Mouse (Mus musculus): ENCODE results near the gene 2610001J05Rik. TPM values are rescaled to one million over a fixed set of nuclear protein-coding genes. Genes with fewer than 3 reads are reported as not detected.

The 2610001J05Rik gene
- total RNA-seq, 1 experiment from 2014 or later = 29.2 TPM

DNA sequence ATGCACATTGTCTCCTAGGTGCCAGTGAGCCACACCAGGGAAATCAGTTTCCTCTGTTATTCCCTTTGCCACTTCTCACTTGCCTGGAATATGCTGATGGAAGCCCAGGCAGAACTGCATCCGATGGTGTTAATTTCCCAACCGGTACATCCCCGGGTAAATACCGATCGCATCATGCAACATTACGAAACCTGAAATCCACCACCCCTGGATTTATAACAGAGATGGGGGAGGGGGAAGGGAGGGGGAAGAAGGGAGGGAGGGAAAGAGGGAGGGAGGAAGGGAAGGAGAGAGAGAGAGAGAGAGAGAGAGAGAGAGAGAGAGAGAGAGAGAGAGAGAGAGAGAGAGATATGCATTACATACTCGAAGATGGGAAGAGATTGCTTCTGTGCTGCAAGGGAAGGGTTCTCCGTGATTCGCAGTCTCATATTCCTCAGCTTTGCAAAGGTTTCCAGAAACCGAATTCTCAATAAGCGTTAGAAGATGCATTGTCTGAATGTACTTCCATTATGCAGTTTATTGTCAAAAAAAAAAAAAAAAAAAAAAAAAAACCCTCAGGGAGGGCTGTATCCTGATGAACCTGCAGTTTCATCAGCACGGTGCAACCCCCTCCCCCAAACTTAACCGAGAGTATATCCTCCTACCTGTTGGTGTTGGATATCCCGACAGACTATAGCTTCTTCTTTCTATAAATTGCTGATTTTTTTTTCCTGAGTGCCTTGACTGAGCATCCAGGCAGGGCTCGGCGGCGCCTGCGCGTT, 33.2 kb downstream of the 2610001J05Rik start:
- ATAC-seq (ENCODE audit: extremely low read depth, insufficient number of reproducible peaks, low FRiP score, poor library complexity, severe bottlenecking) = no peak

DNA sequence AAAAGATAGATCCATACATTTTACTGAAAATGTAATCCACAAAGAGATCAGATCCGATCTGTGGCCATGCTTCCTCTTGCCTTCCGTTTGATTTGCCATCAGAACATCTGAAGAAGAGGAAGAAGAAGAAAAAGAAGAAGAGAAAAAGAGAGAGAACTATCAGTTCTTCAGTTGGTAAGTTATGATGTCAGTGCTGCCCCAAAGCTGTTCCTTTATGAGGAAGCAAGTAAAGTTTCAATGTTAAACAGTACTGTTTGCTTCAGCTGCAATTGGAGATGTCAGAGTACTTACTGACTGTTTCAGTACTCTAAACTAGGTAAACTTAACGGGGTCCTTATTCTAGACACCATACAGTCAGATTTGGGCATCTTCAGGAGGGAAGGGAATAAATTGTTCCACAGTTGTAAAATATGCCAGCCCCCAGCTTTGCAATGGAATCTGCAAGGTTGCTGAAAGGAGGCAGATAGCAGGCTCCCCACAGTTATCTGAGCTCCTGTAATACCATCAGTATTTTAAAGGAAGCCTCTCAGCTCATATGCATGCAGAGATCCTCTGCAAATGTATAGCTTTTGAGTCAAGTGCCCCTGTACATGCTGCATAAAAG, 34.2 kb downstream of the 2610001J05Rik start:
- ATAC-seq (ENCODE audit: extremely low read depth, insufficient number of reproducible peaks, low FRiP score, poor library complexity, severe bottlenecking) = no peak

DNA sequence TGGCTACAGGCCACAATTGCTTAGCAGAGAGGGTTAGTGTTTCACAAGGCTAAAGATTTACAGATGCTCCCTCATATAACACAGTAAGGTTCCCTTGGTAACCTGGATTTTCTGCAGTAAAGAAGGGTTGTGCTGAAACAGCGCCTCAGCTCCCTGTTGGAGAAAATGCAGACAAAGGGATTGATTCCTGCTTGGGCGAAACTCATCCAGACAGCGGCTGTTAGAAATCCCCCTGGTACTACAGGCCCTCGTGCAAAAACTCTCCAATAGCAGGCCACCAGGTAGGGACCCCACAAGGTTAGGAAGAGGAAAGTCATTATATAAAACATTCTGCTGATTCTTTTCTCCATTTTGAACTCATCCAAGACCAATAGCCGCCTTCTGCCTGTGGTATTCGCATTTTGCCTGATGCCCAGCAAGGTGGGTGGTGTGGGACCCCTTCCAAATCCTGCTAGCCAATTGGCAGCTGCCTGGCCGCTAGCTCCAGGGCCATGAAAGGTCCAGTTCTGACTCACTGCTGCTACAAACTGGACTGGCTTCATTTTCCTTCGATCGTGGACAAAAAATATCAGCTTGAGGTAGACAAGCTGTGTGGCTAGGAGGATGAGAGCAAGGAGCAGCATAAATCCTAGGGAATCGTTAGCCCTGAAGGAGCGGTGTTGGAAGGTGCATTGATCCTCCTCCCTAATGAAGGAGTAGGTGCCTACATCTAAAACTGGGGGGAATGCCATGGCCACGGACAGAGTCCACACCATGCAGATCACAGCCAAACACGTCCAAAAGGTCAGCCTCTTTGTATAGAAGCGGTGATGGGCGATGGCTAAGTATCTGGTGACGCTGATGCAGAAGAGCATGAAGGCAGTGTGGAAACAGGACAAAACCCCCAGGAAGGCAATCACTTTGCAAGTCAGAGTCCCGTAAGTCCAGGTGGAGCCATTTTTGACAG, 35.3 kb downstream of the 2610001J05Rik start:
- ATAC-seq (ENCODE audit: extremely low read depth, insufficient number of reproducible peaks, low FRiP score, poor library complexity, severe bottlenecking) = no peak

- ATAC-seq (ENCODE audit: extremely low read depth, insufficient number of reproducible peaks, low FRiP score, poor library complexity, severe bottlenecking) = no peak
These were observed 38.5 kb downstream of the 2610001J05Rik start for GRCm38 (mm10) chr6:13832770-13833169.

DNA sequence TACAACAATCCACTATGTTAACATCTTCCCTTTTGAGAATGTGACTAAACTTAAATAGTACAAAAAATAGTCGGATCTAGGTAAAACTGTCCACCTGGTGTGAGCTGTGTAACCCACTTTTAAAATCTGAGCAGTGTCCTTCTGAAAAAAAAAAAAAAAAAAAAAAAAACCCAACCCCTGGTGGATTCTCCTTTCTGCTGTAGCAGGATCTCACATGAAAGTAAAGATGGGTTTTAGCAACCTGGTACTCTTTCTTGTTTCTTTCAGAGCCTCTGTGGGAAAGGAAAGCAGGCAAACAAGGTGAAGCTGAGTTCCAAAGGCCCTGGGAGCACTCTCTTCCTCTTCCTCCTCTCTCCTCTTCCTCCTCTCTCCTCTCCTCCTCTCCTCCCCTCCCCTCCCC, 42.4 kb downstream of the 2610001J05Rik start:
- no peak for ATAC-seq (ENCODE audit: extremely low read depth, insufficient number of reproducible peaks, low FRiP score, poor library complexity, severe bottlenecking)

Other genes with a start within 250 kb of the 2610001J05Rik start
- gene Bmt2, start 193.6 kb downstream of the 2610001J05Rik start, total RNA-seq (2017) = 38.1 and 42.7 TPM in 2 replicates
- gene Gpr85, start 31.6 kb downstream of the 2610001J05Rik start, total RNA-seq (2017) = not detected in 2 replicates

Measured in neutrophil, adult 5-6 weeks (primary cell).